Mouse (Mus musculus): ENCODE measurements around the gene Pitpnm2. TPM values are rescaled to one million over a fixed set of nuclear protein-coding genes. Genes with fewer than 3 reads are reported as not detected.

The Pitpnm2 gene
- polyA plus RNA-seq, 1 experiment from 2014 or later: 11.8 TPM

DNA sequence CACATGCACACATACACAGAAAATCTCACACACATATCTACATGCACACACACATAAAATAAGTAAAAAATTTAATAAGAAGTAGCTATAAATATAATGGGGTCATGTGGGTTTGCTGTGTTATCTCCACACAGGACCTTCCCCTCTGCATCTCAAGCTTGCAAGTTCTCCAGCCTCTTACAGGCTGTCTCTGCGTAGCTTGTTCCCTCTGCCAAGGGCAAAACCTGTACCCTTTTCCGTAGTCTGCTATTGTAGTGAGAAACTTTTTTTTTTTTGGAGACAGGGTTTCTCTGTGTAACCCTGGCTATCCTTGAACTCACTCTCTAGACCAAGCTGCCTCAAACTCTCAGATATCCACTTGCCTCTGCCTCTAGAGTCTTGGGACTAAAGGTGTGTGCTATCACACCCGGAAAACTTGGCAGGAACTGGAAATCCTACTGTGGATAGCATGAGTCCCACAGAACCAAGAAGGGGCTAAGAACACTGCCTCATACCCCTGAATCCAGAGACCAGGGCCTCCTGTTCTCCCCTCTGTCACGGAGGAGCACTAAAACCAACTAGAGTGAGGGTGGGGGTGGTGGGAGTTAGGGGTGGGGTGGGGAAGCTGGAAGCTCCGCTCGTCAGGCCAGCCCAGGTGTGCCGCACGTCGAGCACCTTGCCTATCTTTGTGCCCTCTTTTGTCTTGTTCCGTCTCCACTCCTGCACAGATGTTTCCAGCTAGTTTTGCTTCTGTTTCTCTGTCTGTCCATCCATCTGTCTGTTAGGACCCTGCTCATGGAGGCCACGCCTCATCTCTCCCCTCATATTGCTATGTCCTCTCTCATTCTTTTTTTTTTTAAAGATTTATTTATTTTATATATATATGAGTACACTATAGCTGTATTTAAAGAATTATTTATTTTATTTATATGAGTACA, 149.2 kb downstream of the Pitpnm2 start:
- Histone ChIP-seq H3K36me3 (replicated peaks) (no peaks in the 10 kb centered on the region), H3K27me3 (replicated peaks) (no peaks in the 10 kb centered on the region), H3K4me1 (peaks cover 4% of the 10 kb centered on the region; the same call in 1 of the 2 replicates), H3K9me3 (no peaks in the 10 kb centered on the region), H3K4me2 (no peak overlapping the region), H3K9ac (no peak overlapping the region), H3K4me3 (no peak overlapping the region), H3K27ac (no peak overlapping the region)
- ATAC-seq (replicated peaks): no peak
- WGBS: 92% methylated on average over 11 of the region's 11 CpGs

DNA sequence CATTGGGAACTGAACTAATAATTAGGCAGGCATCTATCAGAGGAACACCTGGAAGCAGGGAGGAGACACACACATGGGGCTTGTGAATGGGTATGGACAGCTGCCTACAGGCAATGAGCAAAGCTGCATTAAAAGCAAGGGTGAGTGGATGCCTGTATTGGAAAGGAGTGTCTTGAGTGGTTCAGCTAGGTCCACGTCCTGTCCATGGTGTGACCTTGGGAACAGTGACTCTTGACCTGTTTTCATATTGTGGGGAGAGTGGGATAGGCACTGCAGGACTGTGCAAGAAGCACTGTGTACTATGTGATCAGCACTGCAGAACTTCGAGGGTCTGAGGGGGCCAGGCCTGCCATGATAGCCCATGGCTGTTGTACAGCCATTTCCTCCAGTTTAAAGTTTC, 150.6 kb downstream of the Pitpnm2 start:
- Histone ChIP-seq H3K27me3 (replicated peaks) (no peaks in the 10 kb centered on the region), H3K27ac (no peak overlapping the region), H3K4me1 (peaks cover 10% of the 10 kb centered on the region), H3K4me3 (no peak overlapping the region), H3K36me3 (replicated peaks) (no peaks in the 10 kb centered on the region), H3K9me3 (no peaks in the 10 kb centered on the region), H3K4me2 (no peak overlapping the region), H3K9ac (no peak overlapping the region)
- no peak for ATAC-seq (replicated peaks)
- 84% methylated on average over 2 of the region's 2 CpGs for WGBS

DNA sequence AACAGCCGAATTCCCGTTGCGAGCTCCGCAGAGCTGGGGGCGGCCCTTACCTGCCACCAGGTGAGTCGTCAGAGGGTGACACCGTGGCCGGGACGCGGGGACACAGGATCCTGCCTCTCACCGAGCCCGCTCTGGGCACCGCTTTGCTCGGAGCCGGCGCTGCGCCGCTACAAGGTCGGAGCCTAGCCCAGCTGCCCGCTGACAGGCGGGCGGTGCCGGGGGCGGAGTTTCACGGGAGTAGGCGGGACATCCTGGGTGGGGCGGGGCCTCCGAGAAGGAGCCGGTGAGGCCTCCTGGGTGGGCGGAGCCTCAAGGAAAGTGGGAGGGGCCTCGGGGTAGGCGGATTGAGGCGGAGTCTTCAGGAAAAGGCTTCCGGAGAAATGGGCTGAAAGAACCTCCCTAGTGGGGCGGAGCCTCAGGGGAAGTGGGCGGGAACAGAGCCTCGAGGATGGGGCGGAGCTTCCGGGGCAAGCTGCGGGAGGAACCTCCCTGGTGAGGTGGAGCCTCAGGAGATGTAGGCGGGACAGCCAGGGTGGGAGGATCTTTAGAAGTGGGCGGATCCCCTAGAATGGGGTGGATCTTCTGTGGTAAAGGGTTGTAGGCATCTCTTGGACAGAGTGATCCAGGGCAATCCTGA, 153.8 kb downstream of the Pitpnm2 start, which contains the start of gene Abcb9:
Abcb9 (minus strand) TSS at position 203 of the 637 bp plus-strand sequence.
- H3K36me3 ChIP-seq (replicated peaks): no peaks in the 10 kb centered on the region
- H3K4me3 ChIP-seq: peak within 1 kb of the TSS; percentile 54
- H3K9me3 ChIP-seq: no peaks in the 10 kb centered on the region
- no peak within 1 kb of the TSS for H3K27ac ChIP-seq
- peak within 1 kb of the TSS; percentile 52 for H3K9ac ChIP-seq
- 2% methylated on average over 42 of the region's 42 CpGs for WGBS
- ATAC-seq (replicated peaks): peak; percentile 87
- peaks cover 13% of the 10 kb centered on the region for H3K4me1 ChIP-seq
- peak within 1 kb of the TSS; percentile 59 for H3K4me2 ChIP-seq
- H3K27me3 ChIP-seq (replicated peaks): no peaks in the 10 kb centered on the region

DNA sequence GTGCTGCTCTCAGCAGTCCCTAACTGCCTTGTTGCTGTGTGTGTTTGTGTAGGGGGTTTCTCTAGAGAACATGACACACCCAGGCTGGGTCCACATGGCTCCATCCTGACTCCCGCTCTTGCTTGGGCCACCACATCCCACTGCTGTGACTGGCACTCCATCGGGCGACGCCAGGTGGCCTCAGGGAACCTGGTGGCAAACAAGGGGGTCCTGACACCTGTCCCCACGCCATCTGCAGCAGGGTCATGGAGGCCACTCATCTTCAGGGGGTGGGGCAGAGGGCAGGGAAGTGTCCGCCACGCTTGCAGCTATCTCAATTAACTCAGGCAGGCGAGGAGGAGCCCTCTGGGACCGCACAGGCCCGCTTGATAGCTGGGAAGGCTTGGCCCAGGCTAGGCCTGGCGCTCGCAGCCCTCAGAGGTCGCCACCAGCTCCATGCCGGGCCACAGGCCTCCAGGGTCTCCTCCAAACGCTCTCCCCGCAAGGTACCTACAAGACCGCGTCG, 154.4 kb downstream of the Pitpnm2 start:
- ATAC-seq (replicated peaks): peak; percentile 72
- H3K4me3 ChIP-seq: peak overlapping the region; percentile 54
- peaks cover 13% of the 10 kb centered on the region for H3K4me1 ChIP-seq
- peak overlapping the region; percentile 52 for H3K9ac ChIP-seq
- no peaks in the 10 kb centered on the region for H3K27me3 ChIP-seq (replicated peaks)
- no peak overlapping the region for H3K27ac ChIP-seq
- H3K9me3 ChIP-seq: no peaks in the 10 kb centered on the region
- 8% methylated on average over 19 of the region's 19 CpGs for WGBS
- no peaks in the 10 kb centered on the region for H3K36me3 ChIP-seq (replicated peaks)
- peak overlapping the region; percentile 59 for H3K4me2 ChIP-seq

GRCm38 (mm10) chr5:124093852-124094604, 155.5 kb downstream of the Pitpnm2 start:
- Histone ChIP-seq H3K27ac (no peak overlapping the region), H3K9ac (no peak overlapping the region), H3K4me1 (peaks cover 13% of the 10 kb centered on the region), H3K4me3 (no peak overlapping the region), H3K27me3 (replicated peaks) (no peaks in the 10 kb centered on the region), H3K9me3 (no peaks in the 10 kb centered on the region), H3K36me3 (replicated peaks) (no peaks in the 10 kb centered on the region), H3K4me2 (peak overlapping the region; percentile 59; the same call in 1 of the 2 replicates)
- WGBS: 82% methylated on average over 12 of the region's 12 CpGs
- no peak for ATAC-seq (replicated peaks)

- no peaks in the 10 kb centered on the region for H3K36me3 ChIP-seq (replicated peaks)
- no peak overlapping the region for H3K4me3 ChIP-seq
- peaks cover 13% of the 10 kb centered on the region for H3K4me1 ChIP-seq
- 71% methylated on average over 11 of the region's 11 CpGs for WGBS
- no peak for ATAC-seq (replicated peaks)
- H3K4me2 ChIP-seq: no peak overlapping the region
- H3K9ac ChIP-seq: no peak overlapping the region
- H3K27me3 ChIP-seq (replicated peaks): no peaks in the 10 kb centered on the region
- no peaks in the 10 kb centered on the region for H3K9me3 ChIP-seq
- no peak overlapping the region for H3K27ac ChIP-seq
Measured at GRCm38 (mm10) chr5:124093120-124093794, 156.3 kb downstream of the Pitpnm2 start.

- Histone ChIP-seq H3K36me3 (replicated peaks) (no peaks in the 10 kb centered on the region), H3K9me3 (no peaks in the 10 kb centered on the region), H3K4me2 (no peak overlapping the region), H3K9ac (no peak overlapping the region), H3K4me3 (no peak overlapping the region), H3K4me1 (peaks cover 13% of the 10 kb centered on the region), H3K27ac (no peak overlapping the region), H3K27me3 (replicated peaks) (no peaks in the 10 kb centered on the region)
- WGBS: 67% methylated on average over 9 of the region's 9 CpGs
- no peak for ATAC-seq (replicated peaks)
Measured at GRCm38 (mm10) chr5:124091951-124092406, 157.6 kb downstream of the Pitpnm2 start.

- H3K4me1 ChIP-seq: peaks cover 4% of the 10 kb centered on the region
Measured at GRCm38 (mm10) chr5:124089868-124090267, 159.7 kb downstream of the Pitpnm2 start.

DNA sequence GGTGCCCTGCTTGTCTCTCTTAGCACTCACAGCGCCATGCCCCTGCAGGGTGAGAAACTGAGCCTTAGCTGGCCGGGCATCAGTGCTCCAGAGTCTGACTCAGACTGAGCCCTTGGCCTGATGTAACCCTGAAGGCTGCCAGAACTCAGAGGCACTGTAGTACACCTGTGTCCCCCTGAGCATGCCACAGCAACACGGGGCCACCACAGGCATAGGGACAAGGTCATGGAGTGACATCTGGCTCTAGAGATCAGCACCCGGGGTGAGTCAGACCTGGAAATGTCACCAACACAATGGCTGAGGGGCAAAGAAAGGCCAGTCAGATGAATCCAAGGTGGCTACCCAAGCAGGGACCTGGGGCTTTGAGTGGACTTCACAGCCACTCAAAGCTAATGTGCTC, 162.7 kb downstream of the Pitpnm2 start:
- Histone ChIP-seq H3K4me3 (no peak overlapping the region), H3K9me3 (no peaks in the 10 kb centered on the region), H3K27ac (no peak overlapping the region), H3K27me3 (replicated peaks) (no peaks in the 10 kb centered on the region), H3K4me2 (no peak overlapping the region), H3K36me3 (replicated peaks) (no peaks in the 10 kb centered on the region), H3K9ac (no peak overlapping the region), H3K4me1 (no peaks in the 10 kb centered on the region)
- 81% methylated on average over 4 of the region's 4 CpGs for WGBS
- no peak for ATAC-seq (replicated peaks)

More at GRCm38 (mm10) chr5:124089868-124090267, 159.7 kb downstream of the Pitpnm2 start:
- Histone ChIP-seq H3K27ac (no peak overlapping the region), H3K4me2 (no peak overlapping the region), H3K36me3 (replicated peaks) (no peaks in the 10 kb centered on the region), H3K9me3 (no peaks in the 10 kb centered on the region), H3K9ac (no peak overlapping the region), H3K4me3 (no peak overlapping the region), H3K27me3 (replicated peaks) (no peaks in the 10 kb centered on the region)
- no peak for ATAC-seq (replicated peaks)
- 87% methylated on average over 23 of the region's 23 CpGs for WGBS

GRCm38 (mm10) chr5:124085513-124085912, 164.0 kb downstream of the Pitpnm2 start:
- 73% methylated on average over 3 of the region's 3 CpGs for WGBS
- H3K36me3 ChIP-seq (replicated peaks): no peaks in the 10 kb centered on the region
- no peak overlapping the region for H3K27ac ChIP-seq
- H3K4me2 ChIP-seq: no peak overlapping the region
- no peaks in the 10 kb centered on the region for H3K9me3 ChIP-seq
- H3K4me1 ChIP-seq: no peaks in the 10 kb centered on the region
- no peak overlapping the region for H3K9ac ChIP-seq
- no peak overlapping the region for H3K4me3 ChIP-seq
- no peak for ATAC-seq (replicated peaks)
- H3K27me3 ChIP-seq (replicated peaks): no peaks in the 10 kb centered on the region

- H3K4me3 ChIP-seq: no peak overlapping the region
- no peak overlapping the region for H3K9ac ChIP-seq
- no peak overlapping the region for H3K27ac ChIP-seq
- no peak; the same call in 1 of the 2 replicates for ATAC-seq (replicated peaks)
- no peaks in the 10 kb centered on the region for H3K27me3 ChIP-seq (replicated peaks)
- 37% methylated on average over 11 of the region's 11 CpGs for WGBS
- no peaks in the 10 kb centered on the region for H3K9me3 ChIP-seq
- no peak overlapping the region for H3K4me2 ChIP-seq
- H3K4me1 ChIP-seq: no peaks in the 10 kb centered on the region
- H3K36me3 ChIP-seq (replicated peaks): no peaks in the 10 kb centered on the region
Measured at GRCm38 (mm10) chr5:124084588-124085173, 164.9 kb downstream of the Pitpnm2 start.
